In the genomic region with DNA sequence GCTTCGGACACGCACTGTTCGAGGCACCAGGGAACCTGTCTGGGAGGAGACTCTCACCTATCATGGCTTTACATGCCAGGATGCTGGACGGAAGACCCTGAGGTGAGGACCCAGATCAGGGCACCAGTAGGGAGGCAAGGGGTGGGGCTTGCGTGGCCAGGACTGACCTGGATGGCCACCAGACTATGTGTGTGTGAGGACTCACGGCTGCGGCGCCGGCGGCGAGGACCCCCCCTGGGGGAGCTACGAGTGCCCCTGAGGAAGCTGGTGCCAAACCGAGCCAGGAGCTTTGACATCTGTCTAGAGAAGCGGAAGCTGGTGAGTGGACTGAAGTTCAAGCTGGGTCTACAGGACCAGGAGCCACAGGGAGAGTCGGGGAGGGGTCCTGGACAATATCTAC, we compare ENCODE assay signal across 35 mouse cellular contexts. TPM values are rescaled to one million over a fixed set of nuclear protein-coding genes. Genes with fewer than 3 reads are reported as not detected.
DNase-seq lines count a peak whose midpoint lies in the region; ATAC-seq lines count a peak whose summit lies in the region.
"Had no signal": no experiment of that assay in that cellular context is flagged by ENCODE, and none has a peak within 500 bp of the region (broad histone marks: within the 10 kb centered on the region; RNA-seq: fewer than 3 reads in every experiment).

No protein-coding gene starts in this region.

- H3K27ac ChIP-seq in heart, embryonic 10.5 days: peak overlapping the region; percentile 97
- no peak overlapping the region for H3K27ac ChIP-seq in limb, embryonic 13.5 days
- H3K27ac ChIP-seq: hindbrain, postnatal 0 days; intestine, embryonic 15.5 days; kidney, postnatal 0 days; limb, embryonic 12.5 days; liver, embryonic 12.5 days; midbrain, embryonic 12.5 days had no signal

- ATAC-seq in limb, embryonic 13.5 days (ENCODE audit: low FRiP score, low read depth): no peak
- ATAC-seq: forebrain, postnatal 0 days; hindbrain, postnatal 0 days; intestine, embryonic 15.5 days; liver, embryonic 12.5 days; lung, postnatal 0 days; Patski had no signal

- H3K9me3 ChIP-seq in heart, embryonic 10.5 days: no peaks in the 10 kb centered on the region
- H3K9me3 ChIP-seq in limb, embryonic 13.5 days: no peaks in the 10 kb centered on the region
- H3K9me3 ChIP-seq: G1E; intestine, embryonic 15.5 days; limb, embryonic 12.5 days; liver, embryonic 12.5 days; megakaryocyte, embryonic 14.5 days; midbrain, embryonic 12.5 days had no signal

- H3K9ac ChIP-seq in limb, embryonic 13.5 days: peak overlapping the region; percentile 31; the same call in 1 of the 2 replicates
- H3K9ac ChIP-seq: forebrain, postnatal 0 days; intestine, embryonic 15.5 days; limb, embryonic 12.5 days; liver, embryonic 12.5 days; midbrain, embryonic 12.5 days had no signal

- peaks cover 51% of the 10 kb centered on the region for H3K4me1 ChIP-seq in heart, embryonic 10.5 days
- peaks cover 17% of the 10 kb centered on the region for H3K4me1 ChIP-seq in limb, embryonic 13.5 days

- peak; percentile 36 for DNase-seq in cerebellum, adult 9-10 months
- no peak for DNase-seq in cerebellum, postnatal 25 days
- DNase-seq in heart, embryonic 10.5 days (ENCODE audit: low spot score): no peak
- no peak for DNase-seq in heart, postnatal 4 days
- DNase-seq in testis, postnatal 10 days (ENCODE audit: low spot score): peak; percentile 46
- DNase-seq in testis, postnatal 14 days (ENCODE audit: low spot score): no peak
- DNase-seq in left cerebral cortex, adult 9 months (ENCODE audit: low spot score in 2 of 2): no peak
- DNase-seq: adrenal gland, postnatal 10 days; cerebellum, adult 8-10 months; forebrain, postnatal 0 days; gastrocnemius, postnatal 14 days; kidney, adult 8-10 months; kidney, postnatal 4 days; lung, adult 18-20 months; lung, postnatal 4 days had no signal

- WGBS in heart, embryonic 10.5 days: 82% methylated on average over 15 of the region's 15 CpGs
- WGBS in limb, embryonic 13.5 days: 87% methylated on average over 15 of the region's 15 CpGs

- 0 out of 2 replicates have a peak, but pooled peaks cover 2% of the 10 kb centered on the region for H3K27me3 ChIP-seq in heart, embryonic 10.5 days (ENCODE audit: insufficient read depth, poor library complexity, severe bottlenecking)
- no peaks in the 10 kb centered on the region for H3K27me3 ChIP-seq in limb, embryonic 13.5 days
- H3K27me3 ChIP-seq: CH12.LX; intestine, embryonic 15.5 days; limb, embryonic 12.5 days; liver, embryonic 12.5 days; Patski had no signal

- H3K4me3 ChIP-seq in heart, embryonic 10.5 days: peak overlapping the region; percentile 30; the same call in 1 of the 2 replicates
- no peak overlapping the region for H3K4me3 ChIP-seq in limb, embryonic 13.5 days
- H3K4me3 ChIP-seq: erythroblast, embryonic 14.5 days; intestine, embryonic 15.5 days; limb, embryonic 12.5 days; liver, embryonic 12.5 days; megakaryocyte, embryonic 14.5 days; midbrain, embryonic 12.5 days had no signal

- no peak overlapping the region for H3K4me2 ChIP-seq in limb, embryonic 13.5 days (replicated peaks)
- H3K4me2 ChIP-seq: intestine, embryonic 15.5 days; limb, embryonic 12.5 days; liver, embryonic 12.5 days; midbrain, embryonic 12.5 days had no signal

- peaks cover 56% of the 10 kb centered on the region for H3K36me3 ChIP-seq in heart, embryonic 10.5 days
- H3K36me3 ChIP-seq in limb, embryonic 13.5 days: peaks cover 46% of the 10 kb centered on the region

RNA-seq across cellular contexts. Expression of a gene that starts 1.2 kb away (rescaled TPM):
- 32.4 and 75.0 TPM in 2 replicates for polyA plus RNA-seq in heart, embryonic 10.5 days (2016; fragmentation: Nextera tagmentation; extraction: Ambion mirVana)
- 100 to 1,000 TPM; 106 to 120 TPM for total RNA-seq in heart, postnatal 4 days (2021)
- 4.6 and 5.5 TPM in 2 replicates for polyA plus RNA-seq in limb, embryonic 13.5 days (2015; fragmentation: Nextera tagmentation; extraction: Ambion mirVana)

RNA-seq across cellular contexts. Expression of a gene that starts 3.9 kb away (rescaled TPM):
- polyA plus RNA-seq in heart, embryonic 10.5 days (2016; fragmentation: Nextera tagmentation; extraction: Ambion mirVana): 4.1 and 5.2 TPM in 2 replicates
- 1 to 10 TPM; 1.4 to 2.4 TPM for total RNA-seq in heart, postnatal 4 days (2021)
- 4.5 and 4.7 TPM in 2 replicates for polyA plus RNA-seq in limb, embryonic 13.5 days (2015; fragmentation: Nextera tagmentation; extraction: Ambion mirVana)

RNA-seq across cellular contexts. Expression of a gene that starts 4.0 kb away (rescaled TPM):
- polyA plus RNA-seq in heart, embryonic 10.5 days (2016; fragmentation: Nextera tagmentation; extraction: Ambion mirVana): 40.2 and 52.4 TPM in 2 replicates
- total RNA-seq in heart, postnatal 4 days (2021): 10 to 100 TPM; 56.6 to 63.2 TPM
- polyA plus RNA-seq in limb, embryonic 13.5 days (2015; fragmentation: Nextera tagmentation; extraction: Ambion mirVana): 32.9 and 34.2 TPM in 2 replicates

RNA-seq across cellular contexts. Expression of a gene that starts 8.3 kb away (rescaled TPM):
- polyA plus RNA-seq in heart, embryonic 10.5 days (2016; fragmentation: Nextera tagmentation; extraction: Ambion mirVana): 298 and 420 TPM in 2 replicates
- total RNA-seq in heart, postnatal 4 days (2021): 100 to 1,000 TPM; 774 to 835 TPM
- polyA plus RNA-seq in limb, embryonic 13.5 days (2015; fragmentation: Nextera tagmentation; extraction: Ambion mirVana): 188 and 199 TPM in 2 replicates

RNA-seq across cellular contexts. Expression of a gene that starts 11.8 kb away (rescaled TPM):
- 0.45 TPM in 1 of 2 replicates, not detected in the other for polyA plus RNA-seq in heart, embryonic 10.5 days (2016; fragmentation: Nextera tagmentation; extraction: Ambion mirVana)
- total RNA-seq in heart, postnatal 4 days (2021): not detected
- not detected in 2 replicates for polyA plus RNA-seq in limb, embryonic 13.5 days (2015; fragmentation: Nextera tagmentation; extraction: Ambion mirVana)
- total RNA-seq: adrenal gland, postnatal 10 days; CH12.LX; forebrain, postnatal 0 days; G1E; gastrocnemius, postnatal 14 days; granulocyte monocyte progenitor cell, adult 5-6 weeks; hindbrain, postnatal 0 days; layer of hippocampus, adult 8-10 months; layer of hippocampus, postnatal 25 days; left cerebral cortex, postnatal 10 days had no signal
- polyA plus RNA-seq: cortical plate, adult 2 months; erythroblast, embryonic 14.5 days; forebrain, embryonic 11.5 days; forebrain, postnatal 0 days; G1E; limb, embryonic 12.5 days; lung, postnatal 0 days; midbrain, embryonic 12.5 days; neural tube, embryonic 14.5 days had no signal

Comparison
In these comparisons a context has a peak if more than half of its experiments do, and no peak if none do; other contexts are left out.
1. DNase-seq: peak in cerebellum, adult 9-10 months (single experiment) and testis, postnatal 10 days (single experiment); none in cerebellum, postnatal 25 days (0 of 2), heart, embryonic 10.5 days (single experiment), heart, postnatal 4 days (single experiment), testis, postnatal 14 days (single experiment) and left cerebral cortex, adult 9 months (0 of 2).